Mouse (Mus musculus): Measurements from ENCODE around the gene Smtn. TPM values are rescaled to one million over a fixed set of nuclear protein-coding genes. Genes with fewer than 3 reads are reported as not detected.

The Smtn gene
- 46.4 and 54.0 TPM in 2 replicates for polyA plus RNA-seq (2012; rRNA removed)

- TF ChIP-seq POLR2A (IDR thresholded peaks at IDR 0.05; ENCODE audit: low read depth, low read length) (no peak), CTCF (IDR thresholded peaks at IDR 0.05; ENCODE audit: extremely low read depth, insufficient read length, insufficient replicate concordance, low read depth, low read length) (no peak)
- H3K27ac ChIP-seq (ENCODE audit: insufficient read depth, low read depth, low read length), result peak within 1 kb of the TSS; percentile 78
- no peaks in the 10 kb centered on the region for H3K27me3 ChIP-seq (ENCODE audit: control insufficient read depth, insufficient read depth, low read length)
- WGBS, result 91% methylated on average over 23 of the region's 23 CpGs
- H3K4me1 ChIP-seq (ENCODE audit: control insufficient read depth, insufficient read depth, insufficient read length, low read length), result peaks cover 18% of the 10 kb centered on the region
- no peaks in the 10 kb centered on the region for H3K36me3 ChIP-seq (ENCODE audit: control insufficient read depth, insufficient read depth, low read length)
- peak within 1 kb of the TSS; percentile 72 for H3K4me3 ChIP-seq (ENCODE audit: low read depth, low read length)
These were observed at the start of gene Smtn for GRCm38 (mm10) chr11:3540451-3541085. Gene Smtn, minus strand, starts transcription at chr11:3540612.

DNA sequence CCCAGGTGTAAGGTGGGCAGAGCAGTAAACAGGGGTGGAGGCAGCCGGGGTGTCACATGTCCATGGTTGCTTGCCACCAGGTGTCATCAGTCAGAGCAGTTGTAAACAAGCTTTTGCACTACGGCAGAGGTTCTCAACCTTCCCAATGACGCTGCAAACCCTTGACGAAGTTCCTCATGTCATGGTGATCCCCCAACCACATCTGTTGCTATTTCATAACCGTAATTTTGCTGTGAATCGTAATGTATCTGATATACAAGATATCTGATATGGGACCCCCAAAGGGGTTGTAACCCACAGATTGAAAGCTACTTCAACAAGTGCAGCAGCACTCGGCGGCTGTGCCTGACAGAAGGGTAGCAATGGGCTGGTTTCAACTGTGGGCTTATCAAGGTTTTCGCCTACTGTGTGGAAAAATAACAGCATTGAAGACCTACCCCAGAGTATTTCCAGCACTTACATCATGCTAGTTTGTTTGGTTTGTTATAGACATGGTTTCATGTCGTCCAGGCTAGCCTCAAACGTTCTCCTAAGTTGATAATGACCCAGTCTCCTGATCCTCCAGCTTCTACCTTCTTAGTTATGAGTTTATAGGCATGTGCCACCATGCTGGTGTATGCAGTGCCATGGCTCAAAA, 47.7 kb upstream of the Smtn start:
- TF ChIP-seq CTCF (IDR thresholded peaks at IDR 0.05; ENCODE audit: extremely low read depth, insufficient read length, insufficient replicate concordance, low read depth, low read length) (no peak), POLR2A (IDR thresholded peaks at IDR 0.05; ENCODE audit: low read depth, low read length) (no peak)
- H3K4me3 ChIP-seq (ENCODE audit: low read depth, low read length), result no peak overlapping the region
- no peaks in the 10 kb centered on the region for H3K27me3 ChIP-seq (ENCODE audit: control insufficient read depth, insufficient read depth, low read length)
- no peaks in the 10 kb centered on the region for H3K36me3 ChIP-seq (ENCODE audit: control insufficient read depth, insufficient read depth, low read length)
- no peaks in the 10 kb centered on the region for H3K4me1 ChIP-seq (ENCODE audit: control insufficient read depth, insufficient read depth, insufficient read length, low read length)
- 72% methylated on average over 11 of the region's 11 CpGs for WGBS
- no peak overlapping the region for H3K27ac ChIP-seq (ENCODE audit: insufficient read depth, low read depth, low read length)

DNA sequence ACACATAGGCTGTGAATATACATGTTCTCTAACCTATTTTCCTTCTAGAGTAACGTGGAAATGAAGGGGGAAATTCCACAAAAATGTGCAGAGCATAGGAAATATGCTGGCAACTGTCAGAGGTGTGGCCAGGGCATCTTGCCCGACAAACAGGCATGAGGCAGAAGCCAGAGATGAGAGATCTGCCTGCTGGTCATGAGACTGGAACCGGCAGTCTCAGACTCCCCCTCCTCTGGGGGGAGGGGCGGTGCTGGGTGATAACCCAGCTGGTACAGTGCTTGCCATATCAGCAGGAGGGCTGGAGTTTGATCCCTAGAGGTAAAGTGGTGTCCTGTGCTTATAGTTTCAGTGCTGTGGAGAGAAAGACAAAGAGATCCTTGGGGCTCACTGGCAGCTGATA, 46.9 kb upstream of the Smtn start:
- Histone ChIP-seq H3K36me3 (ENCODE audit: control insufficient read depth, insufficient read depth, low read length) (no peaks in the 10 kb centered on the region), H3K4me1 (ENCODE audit: control insufficient read depth, insufficient read depth, insufficient read length, low read length) (no peaks in the 10 kb centered on the region), H3K27ac (ENCODE audit: insufficient read depth, low read depth, low read length) (no peak overlapping the region), H3K4me3 (ENCODE audit: low read depth, low read length) (no peak overlapping the region), H3K27me3 (ENCODE audit: control insufficient read depth, insufficient read depth, low read length) (no peaks in the 10 kb centered on the region)
- WGBS, result 17% methylated on average over 4 of the region's 4 CpGs
- TF ChIP-seq POLR2A (IDR thresholded peaks at IDR 0.05; ENCODE audit: low read depth, low read length), result no peak
- TF ChIP-seq CTCF (IDR thresholded peaks at IDR 0.05; ENCODE audit: extremely low read depth, insufficient read length, insufficient replicate concordance, low read depth, low read length), result no peak

- Histone ChIP-seq H3K4me3 (ENCODE audit: low read depth, low read length) (no peak overlapping the region), H3K27me3 (ENCODE audit: control insufficient read depth, insufficient read depth, low read length) (no peaks in the 10 kb centered on the region), H3K4me1 (ENCODE audit: control insufficient read depth, insufficient read depth, insufficient read length, low read length) (no peaks in the 10 kb centered on the region), H3K36me3 (ENCODE audit: control insufficient read depth, insufficient read depth, low read length) (no peaks in the 10 kb centered on the region), H3K27ac (ENCODE audit: insufficient read depth, low read depth, low read length) (no peak overlapping the region)
- WGBS, result 42% methylated on average over 6 of the region's 6 CpGs
- no peak for TF ChIP-seq CTCF (IDR thresholded peaks at IDR 0.05; ENCODE audit: extremely low read depth, insufficient read length, insufficient replicate concordance, low read depth, low read length)
- no peak for TF ChIP-seq POLR2A (IDR thresholded peaks at IDR 0.05; ENCODE audit: low read depth, low read length)
These were observed 45.7 kb upstream of the Smtn start for GRCm38 (mm10) chr11:3585983-3586618.

- Histone ChIP-seq H3K27ac (ENCODE audit: insufficient read depth, low read depth, low read length) (no peak overlapping the region), H3K36me3 (ENCODE audit: control insufficient read depth, insufficient read depth, low read length) (no peaks in the 10 kb centered on the region), H3K4me1 (ENCODE audit: control insufficient read depth, insufficient read depth, insufficient read length, low read length) (no peaks in the 10 kb centered on the region), H3K4me3 (ENCODE audit: low read depth, low read length) (no peak overlapping the region), H3K27me3 (ENCODE audit: control insufficient read depth, insufficient read depth, low read length) (no peaks in the 10 kb centered on the region)
- no peak for TF ChIP-seq POLR2A (IDR thresholded peaks at IDR 0.05; ENCODE audit: low read depth, low read length)
- no peak for TF ChIP-seq CTCF (IDR thresholded peaks at IDR 0.05; ENCODE audit: extremely low read depth, insufficient read length, insufficient replicate concordance, low read depth, low read length)
- WGBS, result 74% methylated on average over 5 of the region's 5 CpGs
These were observed 42.7 kb upstream of the Smtn start for GRCm38 (mm10) chr11:3583127-3583526.

DNA sequence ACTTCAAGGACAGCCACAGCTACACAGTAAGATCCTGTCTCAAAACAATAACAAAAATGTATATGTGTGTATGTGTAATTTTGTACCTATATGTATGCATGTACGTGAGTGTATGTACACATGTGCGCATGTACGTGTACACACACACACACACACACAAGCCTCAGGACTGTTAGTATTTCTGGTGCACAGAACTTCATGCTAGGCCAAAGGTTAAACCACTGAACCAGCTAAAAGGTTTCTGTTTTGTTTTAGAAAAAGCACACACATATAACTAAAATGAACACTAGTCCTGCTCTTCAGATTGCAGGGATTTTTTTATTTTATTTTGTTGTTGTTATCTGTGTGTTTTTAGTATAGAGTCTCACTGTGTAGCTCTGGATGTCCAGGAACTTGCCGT, 41.5 kb upstream of the Smtn start:
- 92% methylated on average over 4 of the region's 4 CpGs for WGBS
- no peak overlapping the region for H3K4me3 ChIP-seq (ENCODE audit: low read depth, low read length)
- no peaks in the 10 kb centered on the region for H3K27me3 ChIP-seq (ENCODE audit: control insufficient read depth, insufficient read depth, low read length)
- H3K36me3 ChIP-seq (ENCODE audit: control insufficient read depth, insufficient read depth, low read length), result no peaks in the 10 kb centered on the region
- H3K27ac ChIP-seq (ENCODE audit: insufficient read depth, low read depth, low read length), result no peak overlapping the region
- no peaks in the 10 kb centered on the region for H3K4me1 ChIP-seq (ENCODE audit: control insufficient read depth, insufficient read depth, insufficient read length, low read length)
- TF ChIP-seq CTCF (IDR thresholded peaks at IDR 0.05; ENCODE audit: extremely low read depth, insufficient read length, insufficient replicate concordance, low read depth, low read length), result no peak
- no peak for TF ChIP-seq POLR2A (IDR thresholded peaks at IDR 0.05; ENCODE audit: low read depth, low read length)
